In genomic region chr13:75752216-75752938, GRCm38 (mm10) we compare ENCODE assay signal across 8 mouse cellular contexts. TPM values are rescaled to one million over a fixed set of nuclear protein-coding genes. Genes with fewer than 3 reads are reported as not detected.
A peak's percentile ranks its signal among the peaks of the same experiment; 100 is the strongest.
DNase-seq lines count a peak whose midpoint lies in the region; ATAC-seq and TF ChIP-seq lines count a peak whose summit lies in the region.

No protein-coding gene starts in this region.

- H3K4me2 ChIP-seq in kidney, embryonic 16.5 days (replicated peaks; ENCODE audit: low read depth, low read length): no peak overlapping the region
- no peak overlapping the region for H3K4me2 ChIP-seq in hindbrain, embryonic 16.5 days (ENCODE audit: low read length)
- H3K4me2 ChIP-seq in stomach, embryonic 15.5 days: no peak overlapping the region

- H3K9me3 ChIP-seq in kidney, embryonic 16.5 days (ENCODE audit: low read length): no peaks in the 10 kb centered on the region
- H3K9me3 ChIP-seq in hindbrain, embryonic 16.5 days (ENCODE audit: control insufficient read depth, low read length): no peaks in the 10 kb centered on the region
- no peaks in the 10 kb centered on the region for H3K9me3 ChIP-seq in stomach, embryonic 15.5 days

- 58% methylated on average over 5 of the region's 5 CpGs for WGBS in kidney, adult 2 months
- 84% methylated on average over 5 of the region's 5 CpGs for WGBS in kidney, embryonic 16.5 days
- 78% methylated on average over 5 of the region's 5 CpGs for whole genome bisulfite sequencing in hindbrain, embryonic 16.5 days
- 68% methylated on average over 5 of the region's 5 CpGs for WGBS in lung, adult 2 months
- 82% methylated on average over 5 of the region's 5 CpGs for WGBS in stomach, embryonic 15.5 days

- no peak overlapping the region for H3K4me3 ChIP-seq in kidney, adult 2 months (ENCODE audit: insufficient read depth, low read depth, low read length)
- H3K4me3 ChIP-seq in kidney, embryonic 16.5 days (ENCODE audit: low read length): no peak overlapping the region
- H3K4me3 ChIP-seq in hindbrain, embryonic 16.5 days (ENCODE audit: low read length): no peak overlapping the region
- no peak overlapping the region for H3K4me3 ChIP-seq in lung, adult 2 months (replicated peaks; ENCODE audit: extremely low read depth, low read depth, low read length)
- no peak overlapping the region for H3K4me3 ChIP-seq in stomach, embryonic 15.5 days (replicated peaks)

- no peak for TF ChIP-seq POLR2A in kidney, adult 2 months (IDR thresholded peaks at IDR 0.05; ENCODE audit: low read depth, low read length)
- TF ChIP-seq POLR2A in lung, adult 2 months (IDR thresholded peaks at IDR 0.05; ENCODE audit: borderline replicate concordance, extremely low read depth, low read depth, low read length): no peak

- peaks cover 8% of the 10 kb centered on the region; the same call in 1 of the 2 replicates for H3K4me1 ChIP-seq in kidney, adult 2 months (ENCODE audit: control insufficient read depth, insufficient read depth, low read length)
- H3K4me1 ChIP-seq in kidney, embryonic 16.5 days (ENCODE audit: insufficient read depth, low read length): peaks cover 3% of the 10 kb centered on the region; the same call in 1 of the 2 replicates
- no peaks in the 10 kb centered on the region for H3K4me1 ChIP-seq in hindbrain, embryonic 16.5 days (ENCODE audit: control insufficient read depth, insufficient read depth, low read depth, low read length)
- no peaks in the 10 kb centered on the region for H3K4me1 ChIP-seq in lung, adult 2 months (ENCODE audit: control insufficient read depth, insufficient read depth, low read length)
- H3K4me1 ChIP-seq in stomach, embryonic 15.5 days: 0 out of 2 replicates have a peak, but pooled peaks cover 3% of the 10 kb centered on the region

- no peak for ATAC-seq in kidney, embryonic 16.5 days (ENCODE audit: low FRiP score, low TSS enrichment)
- ATAC-seq in hindbrain, embryonic 16.5 days: peak; percentile 92
- peak; percentile 76; the same call in 1 of the 2 replicates for ATAC-seq in stomach, embryonic 15.5 days (ENCODE audit: insufficient read depth, low FRiP score, low read depth)

- no peaks in the 10 kb centered on the region for H3K27me3 ChIP-seq in kidney, adult 2 months (replicated peaks; ENCODE audit: control insufficient read depth, insufficient read depth, low read length)
- no peaks in the 10 kb centered on the region for H3K27me3 ChIP-seq in kidney, embryonic 16.5 days (ENCODE audit: insufficient read depth, low read length)
- H3K27me3 ChIP-seq in hindbrain, embryonic 16.5 days (replicated peaks; ENCODE audit: control insufficient read depth, insufficient read depth, low read length): no peaks in the 10 kb centered on the region
- no peaks in the 10 kb centered on the region for H3K27me3 ChIP-seq in stomach, embryonic 15.5 days (replicated peaks)

- peak; percentile 98 for DNase-seq in kidney, adult 2 months
- DNase-seq in adrenal gland, postnatal 10 days: peak; percentile 95
- peak; percentile 70 for DNase-seq in fat pad, adult 2 months (ENCODE audit: extremely low read depth, low read depth, low spot score)
- DNase-seq in lung, adult 2 months: peak; percentile 88
- DNase-seq in thymus, postnatal 25 days: no peak

- H3K36me3 ChIP-seq in kidney, adult 2 months (ENCODE audit: control insufficient read depth, insufficient read depth, low read length): no peaks in the 10 kb centered on the region; the same call in 1 of the 2 replicates
- H3K36me3 ChIP-seq in kidney, embryonic 16.5 days (ENCODE audit: insufficient read depth, low read length): no peaks in the 10 kb centered on the region; the same call in 1 of the 2 replicates
- H3K36me3 ChIP-seq in hindbrain, embryonic 16.5 days (ENCODE audit: control insufficient read depth, insufficient read depth, low read length): no peaks in the 10 kb centered on the region
- H3K36me3 ChIP-seq in stomach, embryonic 15.5 days: no peaks in the 10 kb centered on the region

- TF ChIP-seq CTCF in kidney, adult 2 months (conservative IDR thresholded peaks at IDR 0.05; ENCODE audit: insufficient read depth, insufficient read length, low read depth, low read length): no peak
- no peak for TF ChIP-seq CTCF in lung, adult 2 months (IDR thresholded peaks at IDR 0.05; ENCODE audit: insufficient read depth, low read length)

- no peak overlapping the region for H3K27ac ChIP-seq in kidney, adult 2 months (ENCODE audit: insufficient read depth, low read depth, low read length)
- H3K27ac ChIP-seq in kidney, embryonic 16.5 days (ENCODE audit: low read length): no peak overlapping the region
- H3K27ac ChIP-seq in hindbrain, embryonic 16.5 days (ENCODE audit: low read depth, low read length): no peak overlapping the region
- H3K27ac ChIP-seq in stomach, embryonic 15.5 days: no peak overlapping the region

- H3K9ac ChIP-seq in kidney, embryonic 16.5 days (replicated peaks; ENCODE audit: low read length): no peak overlapping the region
- H3K9ac ChIP-seq in hindbrain, embryonic 16.5 days (ENCODE audit: low read depth, low read length): no peak overlapping the region
- H3K9ac ChIP-seq in stomach, embryonic 15.5 days: no peak overlapping the region

RNA-seq across cellular contexts. Expression of gene Ell2, which starts 45.8 kb away (rescaled TPM):
- 6.3 and 8.2 TPM in 2 replicates for polyA plus RNA-seq in kidney, adult 2 months (2012; rRNA removed)
- 4.2 and 5.1 TPM in 2 replicates for polyA plus RNA-seq in kidney, embryonic 16.5 days (2015; fragmentation: Nextera tagmentation; extraction: Ambion mirVana)
- total RNA-seq in adrenal gland, postnatal 10 days (2021): 10 to 100 TPM; 26.6 to 59.7 TPM
- polyA plus RNA-seq in hindbrain, embryonic 16.5 days (2015; fragmentation: Nextera tagmentation; extraction: Ambion mirVana): 1.8 and 2.2 TPM in 2 replicates
- 4.2 and 4.7 TPM in 2 replicates for polyA plus RNA-seq in lung, adult 2 months (2012; rRNA removed)
- polyA plus RNA-seq in stomach, embryonic 15.5 days (2015; fragmentation: Nextera tagmentation; extraction: Ambion mirVana): 12.2 and 14.9 TPM in 2 replicates
